Mouse (Mus musculus) frontal cortex, adult (tissue): ENCODE data around the gene Spi1.
"Not testable (repeated sequence)": the region's sequence is repeated elsewhere in the genome, so short reads cannot be mapped to it uniquely, and the experiment has no call there.

Experiments used
- ATAC-seq: cut with Nextera tagmentation; 2 replicates; pipeline ENCODE4 v1.9.2; 2017; ENCODE audit warnings: mild to moderate bottlenecking, moderate library complexity, mixed read lengths; ENCODE audit not compliant: low TSS enrichment

Spi1 gene

DNA sequence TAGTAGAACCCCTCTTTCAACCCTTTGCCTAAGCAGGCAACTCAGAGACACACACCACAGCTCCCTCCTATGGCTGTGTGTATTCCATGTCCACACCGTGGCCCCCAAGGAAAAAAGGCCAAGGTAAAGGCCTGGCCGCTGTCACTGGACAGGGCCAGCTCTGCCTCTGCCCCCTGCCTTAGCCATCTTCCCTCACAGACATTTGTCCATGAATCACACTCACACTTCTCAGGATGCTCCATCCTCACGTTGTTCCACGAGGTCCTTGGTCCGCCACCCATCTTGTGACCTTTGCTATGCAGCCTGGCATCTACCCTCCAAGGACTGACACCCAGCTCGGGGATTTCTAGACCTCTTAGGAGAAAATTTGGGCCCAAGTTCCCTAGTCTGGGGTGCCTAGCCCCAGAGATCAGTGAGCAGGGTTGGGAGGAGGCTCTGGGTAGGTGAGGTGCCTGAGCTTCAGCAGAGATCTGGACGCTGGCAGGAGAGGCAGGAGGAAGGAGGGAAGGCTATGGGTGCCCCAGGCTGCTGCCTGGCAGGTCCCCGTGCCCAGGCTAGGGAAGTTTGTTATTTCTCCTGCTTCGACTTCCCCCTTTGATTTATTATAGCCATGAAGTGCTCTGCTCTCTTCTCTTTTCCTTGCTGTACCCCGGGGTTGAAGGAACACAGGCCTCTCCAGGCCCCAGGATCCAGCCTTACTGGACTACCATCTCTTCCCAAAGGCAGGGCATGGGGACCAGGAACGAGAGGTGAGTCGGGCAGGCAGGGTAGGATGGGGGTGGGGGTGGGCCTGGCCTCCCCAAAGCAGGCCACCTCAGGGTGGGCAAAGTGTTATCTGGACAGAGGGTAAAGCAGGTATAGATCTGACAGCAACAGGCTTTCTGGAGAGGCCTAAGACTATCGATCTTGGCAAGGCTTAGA, at the start of gene Spi1:
Spi1 (plus strand) TSS at position 616 of the 921 bp plus-strand sequence.
- ATAC-seq = no peak

DNA sequence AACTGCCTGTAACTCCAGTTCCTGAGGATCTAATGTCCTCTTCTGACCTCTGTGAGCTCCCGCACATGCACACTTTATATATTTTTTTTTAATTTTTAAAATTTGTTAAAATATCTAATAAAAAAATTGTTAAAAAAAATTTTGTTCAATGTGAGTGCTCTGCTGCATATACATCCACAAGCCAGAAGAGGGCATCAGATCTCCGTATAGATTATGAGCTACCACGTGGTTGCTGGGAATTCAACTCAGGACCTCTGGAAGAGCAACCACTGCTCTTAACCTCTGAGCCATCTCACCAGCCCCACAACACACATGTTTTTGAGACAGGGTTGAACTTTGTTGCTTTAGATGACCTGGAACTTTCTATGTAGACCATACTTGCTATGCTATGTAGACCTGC, 49.2 kb upstream of the Spi1 start:
- ATAC-seq = no peak

DNA sequence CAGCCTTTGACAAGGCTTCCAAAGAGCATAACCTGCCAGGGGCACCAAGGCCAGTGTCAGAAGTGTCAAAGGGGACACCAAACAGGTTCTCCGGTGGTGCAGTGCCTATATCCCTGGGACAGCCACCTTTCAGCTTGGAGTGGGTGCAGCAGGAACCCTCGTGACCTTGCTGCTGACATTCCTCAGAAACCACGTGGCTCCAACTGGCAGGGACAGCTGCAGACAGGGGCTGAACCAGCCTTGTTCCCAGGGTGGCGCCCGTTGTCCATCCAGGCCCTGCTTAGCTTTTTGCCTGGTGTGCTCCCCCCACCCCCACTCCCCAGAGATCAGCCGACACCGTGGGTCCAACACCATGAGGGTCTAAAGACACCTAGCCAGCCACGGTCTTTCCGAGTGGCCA, 46.8 kb upstream of the Spi1 start, which contains the start of gene Rapsn:
Rapsn (plus strand) TSS at position 236 of the 400 bp plus-strand sequence.
- no peak for ATAC-seq

DNA sequence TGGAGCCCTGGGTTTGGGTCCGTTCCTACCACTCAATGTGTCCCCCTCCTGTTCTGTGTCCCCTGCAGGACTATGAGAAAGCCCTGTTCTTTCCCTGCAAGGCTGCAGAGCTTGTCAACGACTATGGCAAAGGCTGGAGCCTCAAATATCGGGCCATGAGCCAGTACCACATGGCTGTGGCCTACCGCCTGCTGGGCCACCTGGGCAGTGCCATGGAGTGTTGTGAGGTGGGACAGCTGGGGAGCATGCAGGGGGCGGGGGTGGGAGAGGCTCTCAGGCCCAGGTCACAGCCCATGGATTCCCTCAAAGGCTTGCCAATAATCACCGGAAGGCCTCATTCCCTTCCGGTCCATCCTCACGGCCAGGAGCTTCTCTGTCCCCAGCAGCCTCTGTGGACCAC, 40.4 kb upstream of the Spi1 start:
- no peak for ATAC-seq

DNA sequence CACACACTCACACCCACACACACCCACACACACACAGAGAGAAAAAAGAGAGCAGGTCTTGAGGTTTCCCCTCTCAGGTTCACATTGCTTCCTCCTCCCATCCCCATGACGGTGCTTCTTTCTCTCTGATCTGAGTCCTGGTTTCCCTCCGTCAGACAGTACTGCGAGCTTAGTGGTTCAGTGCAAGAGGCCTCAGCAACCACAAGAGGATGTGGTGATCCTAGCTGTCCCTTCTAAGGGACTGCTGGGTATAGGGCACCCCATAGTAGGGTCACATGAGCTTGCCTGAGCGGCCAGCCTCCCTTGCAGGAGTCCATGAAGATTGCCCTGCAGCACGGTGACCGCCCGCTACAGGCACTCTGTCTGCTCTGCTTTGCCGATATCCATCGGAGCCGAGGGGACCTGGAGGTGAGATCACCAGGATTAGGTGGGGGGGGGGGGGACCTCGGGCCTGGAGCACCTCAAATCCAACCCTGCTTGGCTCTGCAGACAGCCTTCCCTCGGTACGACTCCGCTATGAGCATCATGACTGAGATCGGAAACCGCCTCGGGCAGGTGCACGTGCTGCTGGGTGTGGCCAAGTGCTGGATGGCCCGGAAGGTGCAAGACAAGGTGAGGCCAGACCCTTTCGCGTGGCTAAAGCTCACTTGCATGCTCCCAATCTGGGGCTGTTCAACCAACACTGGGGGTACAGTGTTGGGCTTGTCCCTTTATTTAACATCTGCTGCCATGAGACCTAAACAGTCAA, 39.4 kb upstream of the Spi1 start:
- no peak for ATAC-seq

DNA sequence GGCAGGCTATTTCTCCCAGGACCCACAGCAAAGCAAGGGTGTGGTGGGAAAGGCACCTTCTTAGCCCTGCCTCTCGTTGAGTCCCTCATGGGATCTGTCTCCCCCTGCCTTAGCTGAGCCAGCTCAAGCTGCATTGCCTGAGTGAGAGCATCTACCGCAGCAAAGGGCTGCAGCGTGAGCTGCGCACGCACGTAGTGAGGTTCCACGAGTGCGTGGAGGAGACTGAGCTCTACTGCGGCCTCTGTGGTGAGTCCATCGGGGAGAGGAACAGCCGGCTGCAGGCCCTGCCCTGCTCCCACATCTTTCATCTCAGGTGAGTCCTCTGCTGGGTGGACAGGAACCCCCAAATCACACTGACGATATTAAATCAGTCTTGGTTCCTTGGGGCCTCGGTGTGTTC, 37.5 kb upstream of the Spi1 start:
- no peak for ATAC-seq

DNA sequence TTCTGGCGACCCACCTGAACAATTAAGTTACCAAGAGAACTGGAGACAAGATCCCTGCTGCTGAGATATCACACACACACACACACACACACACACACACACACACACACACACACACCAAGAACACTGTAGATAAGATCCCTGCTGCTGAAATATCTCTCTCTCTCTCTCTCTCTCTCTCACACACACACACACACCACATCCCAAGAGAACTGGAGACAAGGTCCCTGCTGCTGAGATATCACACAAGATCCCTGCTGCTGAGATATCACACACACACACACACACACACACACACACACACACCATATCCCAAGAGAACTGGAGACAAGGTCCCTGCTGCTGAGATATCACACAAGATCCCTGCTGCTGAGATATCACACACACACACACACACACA, 36.4 kb upstream of the Spi1 start:
- ATAC-seq = not testable (repeated sequence)

DNA sequence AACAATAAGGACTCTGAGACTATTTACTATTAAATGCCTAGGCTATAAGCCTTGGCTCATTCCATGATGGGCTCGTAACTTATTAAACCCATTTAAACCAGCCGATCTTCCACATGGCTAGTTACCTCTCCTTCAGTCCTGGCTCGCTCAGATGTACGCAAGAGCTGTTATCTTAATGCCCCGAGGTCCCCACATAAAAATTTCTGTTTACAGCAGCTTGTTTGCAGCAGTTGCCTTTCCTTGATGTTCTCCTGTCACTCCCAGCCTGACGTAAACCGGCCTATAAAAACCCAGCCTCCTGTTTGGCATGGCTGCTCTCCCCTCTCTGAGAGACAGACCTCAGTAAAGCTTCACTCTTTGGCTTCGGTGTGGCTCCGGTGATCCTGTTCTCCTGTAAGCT, 34.8 kb upstream of the Spi1 start:
- no peak for ATAC-seq

DNA sequence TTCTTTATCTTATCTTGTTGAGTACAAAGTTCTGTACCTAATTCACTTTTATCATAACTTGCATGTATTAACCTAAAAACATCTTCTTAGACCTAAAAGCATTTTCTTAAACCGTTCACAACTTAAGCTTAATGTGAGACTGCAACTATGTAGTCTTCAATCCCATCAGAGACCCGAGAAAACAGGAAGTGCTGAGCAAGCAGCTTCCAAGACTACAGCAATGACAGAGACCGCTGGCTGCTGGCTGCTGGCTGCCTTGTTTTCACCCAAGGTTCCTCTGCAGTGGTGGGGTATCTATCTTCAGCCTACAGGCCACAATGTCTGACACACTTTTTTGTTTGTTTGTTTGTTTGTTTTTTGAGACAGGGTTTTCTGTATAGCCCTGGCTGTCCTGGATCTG, 30.3 kb upstream of the Spi1 start:
- ATAC-seq = no peak

DNA sequence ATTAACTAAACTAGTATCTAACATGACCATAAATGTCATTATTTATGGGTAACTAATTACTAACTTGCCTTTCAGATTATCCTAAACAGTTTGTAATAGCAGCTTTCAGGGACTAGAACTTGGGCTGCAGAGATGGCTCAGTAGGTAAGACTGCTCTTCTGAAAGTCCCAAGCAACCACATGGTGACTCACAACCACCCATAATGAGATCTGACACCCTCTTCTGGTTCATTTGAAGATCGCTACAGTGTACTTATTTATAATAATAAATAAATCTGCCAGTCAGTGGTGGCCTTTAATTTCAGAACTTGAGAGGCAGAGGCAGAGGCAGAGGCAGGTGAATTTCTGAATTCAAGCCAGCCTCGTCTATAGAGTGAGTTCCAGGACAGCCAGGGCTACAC, 29.4 kb upstream of the Spi1 start:
- no peak for ATAC-seq

DNA sequence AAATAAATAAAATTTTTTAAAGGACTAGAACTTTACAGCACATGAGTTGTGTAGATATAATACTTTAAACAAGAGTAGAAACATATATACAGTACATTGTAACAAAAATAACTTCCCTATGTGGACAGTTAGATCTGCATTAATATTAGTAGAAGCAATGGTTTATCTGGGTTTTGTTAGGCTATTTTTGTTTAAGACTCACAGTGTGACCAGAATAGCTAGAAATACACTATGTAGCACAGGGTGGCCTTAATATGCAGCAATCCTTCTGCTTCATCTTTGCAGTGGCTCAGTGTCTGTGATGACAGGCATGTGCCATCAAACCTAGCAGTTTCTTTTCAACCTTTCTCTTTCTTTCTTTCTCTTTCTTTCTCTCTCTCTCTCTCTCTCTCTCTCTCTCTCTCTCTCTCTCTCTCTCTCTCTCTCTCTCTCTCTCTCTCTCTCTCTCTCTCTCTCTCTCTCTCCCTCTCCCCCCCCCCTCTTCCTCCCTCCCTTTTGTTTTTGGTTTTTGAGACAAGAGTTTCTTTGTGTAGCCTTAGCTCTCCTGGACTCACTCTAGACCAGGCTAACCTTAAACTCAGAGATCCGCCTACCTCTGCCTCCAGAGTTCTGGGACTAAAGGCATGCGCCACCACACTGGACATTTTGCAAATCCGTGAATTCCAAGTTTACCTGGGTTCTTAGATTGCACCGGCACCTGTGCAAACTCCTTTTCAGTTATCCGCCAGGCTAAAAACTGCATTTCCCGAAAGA, 28.8 kb upstream of the Spi1 start:
- peak; percentile 8; the same call in 1 of the 2 replicates for ATAC-seq

DNA sequence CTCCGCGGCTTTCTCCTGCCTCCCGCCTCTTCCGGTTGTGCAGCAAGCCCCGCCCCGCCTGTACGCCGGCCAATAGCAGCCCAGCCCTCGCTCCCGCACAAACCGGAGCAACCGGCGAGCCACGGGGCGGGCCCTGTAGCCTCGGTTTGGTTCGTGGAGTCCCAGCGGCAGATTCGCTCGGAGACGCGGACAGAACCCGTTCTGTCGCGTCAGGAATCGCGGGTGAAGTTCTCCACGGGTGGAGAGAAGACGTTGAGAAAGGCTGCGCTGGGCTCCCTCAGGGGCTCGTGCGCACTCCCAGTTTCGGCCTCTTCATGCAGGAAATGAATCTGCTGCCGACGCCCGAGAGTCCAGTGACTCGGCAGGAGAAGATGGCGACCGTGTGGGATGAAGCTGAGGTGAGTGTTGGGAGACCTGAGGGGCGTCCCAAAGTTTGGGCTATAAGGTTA, 28.2 kb upstream of the Spi1 start, which contains the start of gene Psmc3:
Psmc3 (plus strand) TSS at position 76 of the 449 bp plus-strand sequence.
- ATAC-seq = peak; percentile 97

DNA sequence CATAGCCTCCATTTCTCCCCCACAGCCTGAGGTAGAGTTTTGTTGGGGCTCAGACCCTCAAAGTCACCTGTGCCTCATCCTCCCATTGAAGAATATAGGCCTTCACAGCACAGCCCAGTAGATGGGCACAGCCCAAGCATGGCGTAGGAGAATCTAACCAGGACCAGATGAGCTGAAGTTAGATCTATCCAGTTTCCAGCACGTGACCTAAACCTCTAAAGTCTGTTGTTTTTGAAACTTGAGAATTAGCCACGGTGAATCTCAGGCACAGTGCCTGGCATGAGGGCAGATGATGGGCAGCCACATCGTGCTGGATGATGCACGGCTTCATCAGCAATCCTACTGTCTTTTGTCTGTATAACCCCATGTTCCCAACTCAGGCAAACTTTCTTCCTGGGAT, 23.8 kb upstream of the Spi1 start:
- no peak for ATAC-seq

DNA sequence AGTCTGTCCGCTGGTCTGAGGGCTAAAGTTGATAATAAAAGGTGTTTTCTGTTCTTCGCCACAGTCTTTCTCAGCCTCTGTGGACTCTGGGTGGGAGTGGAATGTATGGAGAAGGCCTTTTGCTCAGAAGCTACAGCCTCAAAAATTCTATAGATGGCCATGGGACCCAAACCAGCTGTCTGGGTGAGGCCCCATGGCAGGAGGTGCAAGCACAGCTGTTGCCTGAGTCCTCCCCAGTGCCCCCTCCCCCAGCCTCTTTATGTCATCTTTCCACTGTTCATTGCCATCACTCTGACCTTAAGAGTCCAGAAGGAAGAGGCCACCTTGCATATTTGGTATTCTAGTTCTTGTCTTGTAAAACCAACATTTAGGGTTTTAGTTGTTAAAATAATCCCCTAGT, 22.8 kb upstream of the Spi1 start:
- no peak for ATAC-seq

DNA sequence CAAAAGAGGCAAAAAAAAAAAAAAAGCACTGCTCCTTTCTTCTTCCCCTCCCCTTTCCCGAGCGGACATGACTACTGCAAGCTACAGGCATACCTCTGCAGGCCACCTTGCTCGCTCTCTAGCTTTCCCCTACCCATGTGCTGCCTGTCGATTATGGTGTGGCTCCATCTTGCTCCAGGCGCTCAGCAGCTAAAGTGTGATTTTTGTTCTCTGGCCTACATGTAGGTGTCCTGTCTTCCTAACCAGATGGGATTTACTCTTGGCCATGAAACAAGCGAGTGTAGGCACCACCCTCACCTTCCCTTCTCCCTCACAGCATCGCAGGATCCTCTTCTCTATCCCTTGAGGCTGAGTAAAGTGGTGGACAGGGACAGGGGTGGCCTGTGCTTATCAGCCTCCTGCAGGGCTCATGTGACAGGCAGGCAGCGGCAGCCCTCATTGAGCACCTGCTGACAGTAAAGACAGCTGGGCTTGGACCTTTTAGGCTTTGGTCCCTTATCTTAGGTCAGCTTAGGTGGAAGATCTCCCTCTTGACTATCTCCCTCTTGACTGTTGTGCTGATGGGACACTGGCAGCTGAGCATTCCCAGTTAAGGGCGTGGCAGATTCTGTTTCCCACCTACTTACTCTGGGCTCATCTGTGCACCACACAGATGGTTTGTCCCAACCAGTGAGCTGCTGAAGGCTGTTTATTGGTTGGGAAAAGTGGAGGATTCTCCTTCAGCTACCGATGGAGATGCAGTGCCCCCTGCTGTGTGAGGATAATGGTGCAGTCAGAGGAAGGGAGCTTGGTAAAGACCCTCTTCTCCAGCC, 21.4 kb upstream of the Spi1 start:
- peak; percentile 79 for ATAC-seq

DNA sequence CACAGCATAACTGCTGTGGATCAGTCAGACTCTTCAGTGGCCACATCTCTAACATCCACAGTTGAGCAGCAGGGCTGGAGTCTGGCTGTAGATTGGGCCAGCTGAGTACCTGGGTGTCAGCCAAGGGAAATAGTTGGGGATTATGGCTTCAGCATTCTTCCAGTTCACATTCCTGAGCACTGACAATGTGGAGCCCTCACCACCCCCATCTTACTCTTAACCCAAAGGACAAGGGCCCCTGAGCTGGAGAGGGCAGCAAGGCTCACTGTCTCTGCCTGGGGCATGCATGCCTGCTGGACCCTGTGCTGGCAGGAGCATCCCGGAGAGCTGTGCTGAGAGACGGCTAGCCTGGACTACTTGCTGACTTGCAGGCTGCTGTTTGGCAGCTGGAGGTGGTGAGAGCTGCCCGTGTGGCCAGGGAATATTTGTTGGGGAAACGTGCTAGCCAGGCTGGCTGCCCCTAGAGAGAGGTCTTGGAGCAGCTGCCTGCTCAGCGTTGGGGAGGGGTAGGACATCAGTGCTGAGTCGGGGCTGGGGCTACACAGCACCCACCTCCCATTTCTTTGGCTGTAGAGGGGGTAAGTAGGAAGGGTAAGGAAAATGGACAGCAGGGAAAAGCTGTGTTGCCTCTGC, 20.2 kb upstream of the Spi1 start:
- no peak for ATAC-seq

DNA sequence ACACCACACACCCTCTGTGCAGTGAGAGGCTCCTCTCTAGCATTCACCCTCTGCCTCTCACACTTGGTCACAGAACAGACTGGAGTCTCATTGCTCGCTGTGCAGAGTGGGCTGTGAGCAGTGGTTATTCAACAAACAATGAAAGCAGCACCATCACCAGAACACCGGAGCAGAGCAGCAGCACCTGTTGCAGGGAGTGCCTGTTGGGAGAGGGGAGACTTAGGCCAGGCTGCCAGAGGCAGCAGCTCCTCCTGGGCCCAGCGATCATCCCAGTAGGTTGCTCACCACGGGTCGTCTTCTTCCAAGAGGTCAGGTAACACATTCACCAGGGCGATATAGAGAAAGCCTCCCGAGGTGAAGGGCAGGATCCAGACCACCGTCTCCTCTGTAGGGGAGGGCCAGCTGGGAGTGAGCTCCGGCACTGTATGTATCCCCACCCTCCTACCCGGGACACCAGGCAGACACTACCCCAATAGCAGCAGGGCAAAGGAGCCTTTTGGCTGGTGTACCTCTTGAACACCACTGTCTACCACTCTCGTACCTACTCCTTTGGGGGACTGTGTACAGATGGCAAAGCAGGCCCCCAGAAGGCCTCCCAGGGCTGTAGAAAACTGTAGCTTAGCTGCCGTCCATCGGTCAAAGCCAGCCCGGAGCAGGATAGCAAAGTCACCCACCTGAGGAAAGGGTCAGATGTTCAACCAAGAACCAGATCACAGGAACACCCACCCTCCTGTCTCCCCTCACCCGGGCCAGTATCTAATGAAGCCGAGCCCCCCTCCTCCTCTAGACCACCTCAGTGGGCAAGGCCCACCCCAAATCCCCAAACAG, 19.2 kb upstream of the Spi1 start:
- no peak for ATAC-seq

DNA sequence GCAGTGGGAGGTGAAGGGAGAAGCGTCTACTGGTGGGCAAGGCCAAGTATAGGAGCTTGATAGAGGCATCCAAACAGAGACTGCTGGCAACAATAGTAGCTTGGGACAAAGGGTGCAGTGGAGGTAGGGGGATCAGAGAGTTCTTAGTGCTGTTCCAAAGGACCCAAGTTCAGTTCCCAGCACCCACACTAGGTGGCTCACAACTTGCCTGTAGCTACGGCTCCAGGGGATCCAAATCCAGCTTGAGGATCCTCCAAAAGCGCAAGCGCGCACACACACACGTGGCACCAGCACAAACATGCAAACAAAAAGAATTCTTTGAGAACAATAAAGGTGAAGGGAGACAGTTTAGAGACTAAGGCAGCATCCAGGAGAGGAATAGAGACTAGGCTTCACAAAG, 18.0 kb upstream of the Spi1 start:
- no peak for ATAC-seq

DNA sequence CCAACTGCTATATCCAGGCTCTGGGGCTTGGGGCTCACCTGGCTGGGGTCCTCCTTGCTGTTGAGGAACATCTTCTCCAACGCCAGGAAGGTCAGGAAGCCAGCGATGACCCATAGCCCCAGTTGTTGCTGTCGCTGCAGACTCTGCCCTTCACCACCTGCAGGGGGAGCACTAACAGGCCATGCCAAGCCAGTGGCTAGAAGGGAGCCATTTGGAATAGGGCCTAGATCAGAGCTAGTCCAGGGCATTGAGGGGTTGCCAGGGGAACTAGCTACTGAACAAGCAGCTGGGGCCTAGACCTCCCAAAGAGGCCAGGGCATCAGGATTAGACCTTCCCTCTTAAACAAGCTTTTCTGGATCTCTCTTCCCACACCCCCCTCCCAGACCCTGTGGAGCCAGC, 16.6 kb upstream of the Spi1 start:
- ATAC-seq = no peak

DNA sequence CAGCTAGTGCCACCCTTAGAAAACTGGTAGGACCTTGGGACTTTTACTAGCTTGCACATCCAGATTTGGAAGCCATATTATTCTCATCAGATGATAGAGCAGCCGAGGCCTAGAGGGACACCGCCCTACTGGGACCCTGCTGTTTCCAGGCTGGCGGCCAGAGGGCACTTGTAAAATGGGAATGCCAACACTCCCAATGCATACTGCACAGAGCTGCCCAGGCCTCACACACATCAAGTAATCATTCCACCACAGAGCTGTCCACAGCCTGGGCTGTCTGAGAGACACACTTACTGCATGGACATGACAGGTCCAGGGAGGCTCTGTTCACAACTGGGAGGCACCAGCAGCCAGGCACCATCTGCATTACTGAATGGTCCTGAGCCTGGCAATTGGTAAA, 15.7 kb upstream of the Spi1 start:
- ATAC-seq = no peak
